Mouse (Mus musculus) megakaryocyte, embryonic 14.5 days (primary cell): ENCODE data around the gene Cep72. TPM values are rescaled to one million over a fixed set of nuclear protein-coding genes. Genes with fewer than 3 reads are reported as not detected.
"Not testable (repeated sequence)": the region's sequence is repeated elsewhere in the genome, so short reads cannot be mapped to it uniquely, and the experiment has no call there.

Source experiments
- H3K27me3 ChIP-seq: replicated peaks from 2 replicates; pipeline ENCODE3; 2012; ENCODE audit warnings: inconsistent platforms
- H3K36me3 ChIP-seq: replicated peaks from 2 replicates; pipeline ENCODE3; 2012; ENCODE audit warnings: low read length, inconsistent platforms, mixed read lengths
- H3K4me1 ChIP-seq: 2 replicates; pipeline ENCODE4 v1.6.1; 2012; ENCODE audit warnings: inconsistent platforms
- H3K4me3 ChIP-seq: replicated peaks from 2 replicates; pipeline ENCODE3; 2012; ENCODE audit warnings: moderate library complexity, mild to moderate bottlenecking, inconsistent platforms
- H3K9me3 ChIP-seq: 2 replicates; pipeline ENCODE4 v1.6.1; 2012; ENCODE audit warnings: inconsistent platforms
- FLI1 ChIP-seq: IDR thresholded peaks from 2 replicates; pipeline ENCODE4 v1.6.1; 2012; ENCODE audit warnings: low read length, inconsistent platforms, mixed read lengths
- GATA1 ChIP-seq: IDR thresholded peaks from 3 replicates; pipeline ENCODE4 v1.6.1; 2012; ENCODE audit warnings: mixed read lengths, low read length, inconsistent platforms, borderline replicate concordance
- polyA plus RNA-seq: library from polyadenylated mRNA; stranded (reverse); fragments of >175 nt; gene quantifications from 2 replicates; pipeline ENCODE4 v1.2.3, GENCODE M21; 2012; ENCODE audit warnings: low replicate concordance; ENCODE audit not compliant: insufficient read depth

The Cep72 gene
- polyA plus RNA-seq, 1 experiment, result 1.7 TPM

DNA sequence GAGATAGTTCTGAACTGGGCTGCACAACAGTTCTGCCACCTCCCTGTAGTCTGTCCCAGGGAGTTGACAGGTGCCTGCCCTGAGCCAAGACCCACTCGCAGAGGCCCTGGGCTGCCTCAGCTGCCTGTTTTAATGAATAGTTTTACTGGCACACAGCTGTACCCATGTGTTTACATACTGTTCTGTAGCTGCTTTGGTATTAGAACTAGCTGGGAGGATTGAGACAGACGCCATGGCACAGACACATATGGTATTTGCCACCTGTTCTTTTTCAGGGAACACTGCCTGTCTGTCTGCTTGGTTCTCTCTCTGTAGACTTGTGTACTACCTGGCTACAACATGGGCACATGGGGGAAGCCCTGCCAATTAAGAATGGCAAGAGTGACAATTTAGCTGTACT, 27.3 kb downstream of the Cep72 start:
- Histone ChIP-seq H3K9me3 (no peaks in the 10 kb centered on the region), H3K36me3 (peaks cover 24% of the 10 kb centered on the region), H3K27me3 (no peaks in the 10 kb centered on the region), H3K4me1 (peaks cover 73% of the 10 kb centered on the region), H3K4me3 (no peak overlapping the region)
- TF ChIP-seq GATA1, result no peak
- no peak for TF ChIP-seq FLI1

DNA sequence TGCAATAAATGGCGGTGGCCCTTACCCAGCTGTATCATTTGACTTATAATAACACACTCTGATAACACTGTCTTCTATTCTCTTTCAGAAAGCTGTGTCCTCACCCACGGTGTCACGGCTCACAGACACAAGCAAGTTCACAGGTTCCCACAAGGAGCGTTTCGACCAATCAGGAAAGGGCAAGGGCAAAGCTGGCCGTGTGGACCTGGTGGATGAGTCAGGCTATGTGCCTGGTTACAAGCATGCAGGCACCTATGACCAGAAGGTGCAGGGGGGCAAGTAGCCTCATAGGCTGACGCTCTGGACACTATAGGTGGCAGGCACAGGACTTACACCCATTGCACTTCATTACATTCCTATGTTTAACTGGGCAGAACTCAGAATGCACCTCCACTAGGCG, 31.0 kb downstream of the Cep72 start:
- no peak overlapping the region for H3K4me3 ChIP-seq

DNA sequence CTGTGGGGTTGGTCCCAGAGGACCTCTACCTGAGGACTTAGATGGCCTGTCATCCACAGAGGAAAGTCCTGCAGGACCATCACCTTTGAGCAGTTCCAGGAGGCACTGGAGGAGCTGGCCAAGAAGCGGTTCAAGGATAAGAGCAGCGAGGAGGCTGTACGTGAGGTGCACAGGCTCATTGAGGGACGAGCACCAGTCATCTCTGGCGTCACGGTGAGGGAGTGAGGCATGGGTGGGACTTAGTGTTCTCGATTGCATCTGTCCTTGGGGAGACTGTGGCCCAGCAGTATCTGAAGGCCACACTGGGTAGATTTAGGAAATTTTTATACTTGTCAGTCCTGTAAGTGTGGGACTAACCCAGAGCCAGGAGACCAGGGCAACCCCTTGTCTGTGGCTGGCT, 31.4 kb downstream of the Cep72 start:
- Histone ChIP-seq H3K4me1 (peaks cover 73% of the 10 kb centered on the region), H3K36me3 (peaks cover under 1% of the 10 kb centered on the region), H3K4me3 (peak overlapping the region; percentile 21), H3K27me3 (no peaks in the 10 kb centered on the region), H3K9me3 (no peaks in the 10 kb centered on the region)
- TF ChIP-seq GATA1 (no peak), FLI1 (no peak)

More for the DNA sequence above, 31.0 kb downstream of the Cep72 start:
- H3K4me1 ChIP-seq, result peaks cover 75% of the 10 kb centered on the region
- H3K9me3 ChIP-seq, result no peaks in the 10 kb centered on the region
- no peaks in the 10 kb centered on the region for H3K27me3 ChIP-seq
- H3K36me3 ChIP-seq, result peaks cover 4% of the 10 kb centered on the region
- no peak for TF ChIP-seq FLI1
- TF ChIP-seq GATA1, result no peak

DNA sequence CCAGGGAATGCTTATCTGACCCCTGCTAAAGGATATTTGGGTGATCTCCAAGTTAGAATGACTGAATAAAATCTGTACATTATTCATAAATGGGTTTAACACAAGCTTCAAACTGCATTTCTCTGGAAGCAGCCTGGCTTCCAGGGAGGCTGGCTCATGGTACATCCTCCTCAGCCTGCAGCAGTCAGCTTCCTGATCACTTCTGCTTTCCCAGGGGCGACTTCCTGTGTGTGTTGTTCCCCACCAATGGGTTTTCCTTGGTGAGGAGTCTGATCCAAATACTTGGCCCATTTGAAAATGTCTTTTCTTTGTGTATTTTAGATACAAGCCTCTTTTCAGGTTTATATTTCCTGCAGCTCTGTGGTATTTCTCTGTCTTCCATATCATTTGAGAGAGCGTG, 33.1 kb downstream of the Cep72 start:
- Histone ChIP-seq H3K9me3 (no peaks in the 10 kb centered on the region), H3K36me3 (no peaks in the 10 kb centered on the region)
- TF ChIP-seq FLI1 (no peak), GATA1 (no peak)

DNA sequence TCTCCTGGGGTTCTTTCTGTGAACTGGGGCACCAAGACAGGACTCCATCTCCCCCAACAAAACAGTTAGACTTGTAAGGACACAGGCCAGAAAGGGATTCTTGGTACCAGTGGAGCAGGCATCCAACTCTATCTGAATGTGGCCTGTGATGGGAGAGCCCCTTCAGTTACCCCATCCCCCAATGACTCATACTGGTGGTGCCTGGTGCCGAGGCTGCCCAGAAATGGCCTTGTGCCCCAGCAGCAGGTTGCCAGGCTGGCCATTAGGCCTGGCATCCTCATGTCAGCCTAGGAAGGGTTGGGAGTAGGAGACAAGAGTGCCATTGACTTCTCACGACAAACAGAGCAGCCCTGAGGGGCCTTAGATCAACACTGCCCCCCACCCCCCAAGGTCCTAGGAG, 34.0 kb downstream of the Cep72 start:
- Histone ChIP-seq H3K4me1 (peaks cover 69% of the 10 kb centered on the region), H3K9me3 (no peaks in the 10 kb centered on the region), H3K27me3 (peaks cover 13% of the 10 kb centered on the region), H3K36me3 (no peaks in the 10 kb centered on the region), H3K4me3 (no peak overlapping the region)
- TF ChIP-seq GATA1, result no peak
- TF ChIP-seq FLI1, result no peak

More for the DNA sequence above, 33.1 kb downstream of the Cep72 start:
- H3K27me3 ChIP-seq, result peaks cover 7% of the 10 kb centered on the region
- H3K4me3 ChIP-seq, result no peak overlapping the region
- peaks cover 64% of the 10 kb centered on the region for H3K4me1 ChIP-seq

DNA sequence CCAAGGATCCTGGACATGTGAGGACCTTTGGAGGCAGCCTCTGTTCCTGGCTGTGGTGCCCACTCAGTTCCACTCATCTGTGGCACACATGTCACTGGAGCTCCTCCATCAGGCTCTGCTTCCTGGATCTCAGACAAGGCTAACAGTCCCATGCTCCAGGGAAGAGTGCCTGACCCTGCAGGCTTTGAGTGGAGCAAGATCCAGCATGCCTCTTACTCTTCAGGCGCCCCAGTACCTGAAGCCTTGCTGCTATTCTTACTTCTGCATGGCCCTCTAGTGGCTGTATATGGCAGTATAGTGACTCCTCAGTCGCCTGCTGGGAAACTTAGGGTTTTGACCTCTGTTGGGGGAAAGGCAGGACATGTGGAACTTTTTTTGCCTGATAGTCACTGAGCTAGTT, 35.9 kb downstream of the Cep72 start:
- Histone ChIP-seq H3K4me1 (peaks cover 69% of the 10 kb centered on the region), H3K9me3 (no peaks in the 10 kb centered on the region), H3K27me3 (peaks cover 29% of the 10 kb centered on the region), H3K4me3 (no peak overlapping the region), H3K36me3 (no peaks in the 10 kb centered on the region)
- TF ChIP-seq FLI1 (no peak), GATA1 (no peak)

DNA sequence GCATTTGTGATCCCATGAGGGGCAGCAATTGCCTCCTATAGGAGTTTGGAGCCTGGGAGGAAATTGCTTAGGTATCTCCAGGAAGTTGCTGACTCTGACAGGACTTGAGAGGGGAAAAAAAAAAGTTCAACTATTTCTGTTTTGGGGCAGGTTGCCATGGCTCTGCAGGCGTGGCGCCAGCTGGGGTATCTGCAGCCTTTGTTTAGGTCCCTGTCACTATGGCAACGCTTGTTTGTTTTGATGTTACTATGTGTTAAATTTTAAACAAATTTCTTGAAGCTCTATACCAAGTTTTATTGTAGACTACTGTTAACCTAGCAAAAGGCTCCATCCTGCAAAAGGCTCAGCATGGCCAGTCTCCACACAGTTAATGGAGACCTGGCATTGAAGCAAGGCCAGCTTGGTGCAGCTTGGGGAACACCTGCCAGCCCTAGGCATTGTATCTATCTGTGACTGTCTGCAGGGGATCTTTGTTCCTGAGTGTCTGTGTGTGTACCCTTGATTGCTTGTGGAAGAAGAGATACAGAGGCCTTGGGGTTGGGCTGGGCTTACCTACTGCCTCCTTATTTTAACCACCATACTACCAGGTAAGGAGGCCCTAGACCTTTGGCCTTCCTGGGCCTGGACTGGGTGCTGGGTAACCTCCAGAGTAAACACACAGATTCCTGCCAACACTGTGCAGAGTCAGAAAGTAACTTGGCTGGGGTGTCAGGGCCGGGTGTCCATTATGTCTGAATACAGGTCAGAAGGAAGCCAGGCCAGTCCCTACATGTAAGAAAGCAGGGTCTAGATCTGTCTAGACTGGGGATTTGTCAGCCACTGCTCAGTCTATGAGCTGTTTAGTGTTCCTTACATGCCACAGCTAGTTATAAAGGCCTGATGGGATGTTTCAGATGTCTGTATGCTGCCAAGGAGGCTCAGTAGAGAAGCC, 36.7 kb downstream of the Cep72 start:
- H3K27me3 ChIP-seq, result peaks cover 37% of the 10 kb centered on the region
- peaks cover 61% of the 10 kb centered on the region for H3K4me1 ChIP-seq
- no peaks in the 10 kb centered on the region for H3K9me3 ChIP-seq
- H3K36me3 ChIP-seq, result no peaks in the 10 kb centered on the region
- no peak overlapping the region for H3K4me3 ChIP-seq
- TF ChIP-seq FLI1, result no peak
- no peak for TF ChIP-seq GATA1

DNA sequence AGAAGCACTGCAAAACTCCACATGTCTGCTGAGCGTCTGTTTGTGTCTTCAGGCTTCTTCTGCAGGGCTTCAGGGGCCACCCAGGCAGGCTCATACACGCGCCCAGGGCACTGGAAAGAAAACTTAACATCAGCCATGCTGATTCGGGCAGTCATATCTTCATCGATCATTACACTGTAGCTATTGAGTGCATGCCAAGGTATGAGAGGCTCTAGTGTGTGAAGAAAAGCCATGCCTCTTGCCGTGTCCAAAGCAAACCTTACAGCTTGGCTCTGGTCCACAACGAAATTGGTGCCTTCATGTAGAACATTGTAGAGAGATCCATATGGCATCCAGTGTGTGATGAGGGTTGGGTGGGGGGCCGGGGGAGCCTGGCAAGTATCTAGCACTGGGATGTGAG, 43.1 kb downstream of the Cep72 start:
- not testable (repeated sequence) for H3K4me3 ChIP-seq, H3K36me3 ChIP-seq, H3K9me3 ChIP-seq
- Histone ChIP-seq H3K27me3 (peaks cover 76% of the 10 kb centered on the region), H3K4me1 (peaks cover 22% of the 10 kb centered on the region)

DNA sequence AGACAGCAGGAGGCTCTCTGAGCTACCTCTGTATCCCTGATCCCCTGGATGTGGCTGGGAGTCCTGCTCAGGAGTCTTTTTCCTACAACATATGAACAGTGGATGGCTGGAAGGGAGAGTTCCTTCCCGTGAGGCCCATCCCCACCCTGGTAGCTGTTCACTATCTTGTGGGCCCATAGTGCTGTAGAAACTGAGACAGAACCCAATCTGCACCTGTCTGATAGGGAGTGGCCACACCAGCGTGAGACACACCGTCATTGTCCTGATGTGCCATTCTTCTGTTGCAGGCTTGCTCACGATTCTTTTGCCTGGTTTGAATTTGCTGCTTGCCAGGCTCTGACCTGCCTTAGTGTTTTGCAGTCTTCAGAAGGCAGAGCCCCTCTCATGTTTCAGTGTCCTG, 44.7 kb downstream of the Cep72 start:
- TF ChIP-seq GATA1 (no peak), FLI1 (no peak)

DNA sequence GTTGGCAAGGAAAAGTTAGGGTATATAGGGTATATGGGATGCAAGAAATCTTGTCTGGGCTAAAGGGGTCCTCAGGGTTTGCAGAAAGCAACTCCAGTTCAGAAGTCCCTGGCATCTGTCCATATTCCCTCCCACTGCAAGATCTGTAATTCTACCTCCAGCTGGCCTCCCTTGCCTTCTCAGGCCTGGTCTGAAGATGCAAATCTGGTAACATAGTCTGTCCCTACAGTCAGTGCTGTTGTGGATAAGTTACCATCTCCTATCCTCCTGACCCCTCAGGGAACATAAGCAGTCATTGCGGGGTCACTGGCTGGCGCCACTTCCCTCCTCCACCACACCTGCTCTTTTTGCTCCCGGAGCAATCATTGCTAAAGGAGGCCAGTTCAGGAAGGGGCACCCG, 46.2 kb downstream of the Cep72 start:
- Histone ChIP-seq H3K27me3 (peaks cover 80% of the 10 kb centered on the region), H3K4me3 (no peak overlapping the region), H3K4me1 (peaks cover 19% of the 10 kb centered on the region), H3K36me3 (no peaks in the 10 kb centered on the region), H3K9me3 (no peaks in the 10 kb centered on the region)
- TF ChIP-seq GATA1 (no peak), FLI1 (no peak)

More for the DNA sequence above, 44.7 kb downstream of the Cep72 start:
- H3K4me3 ChIP-seq, result no peak overlapping the region
- peaks cover 80% of the 10 kb centered on the region for H3K27me3 ChIP-seq
- no peaks in the 10 kb centered on the region for H3K9me3 ChIP-seq
- H3K4me1 ChIP-seq, result peaks cover 16% of the 10 kb centered on the region
- no peaks in the 10 kb centered on the region for H3K36me3 ChIP-seq

DNA sequence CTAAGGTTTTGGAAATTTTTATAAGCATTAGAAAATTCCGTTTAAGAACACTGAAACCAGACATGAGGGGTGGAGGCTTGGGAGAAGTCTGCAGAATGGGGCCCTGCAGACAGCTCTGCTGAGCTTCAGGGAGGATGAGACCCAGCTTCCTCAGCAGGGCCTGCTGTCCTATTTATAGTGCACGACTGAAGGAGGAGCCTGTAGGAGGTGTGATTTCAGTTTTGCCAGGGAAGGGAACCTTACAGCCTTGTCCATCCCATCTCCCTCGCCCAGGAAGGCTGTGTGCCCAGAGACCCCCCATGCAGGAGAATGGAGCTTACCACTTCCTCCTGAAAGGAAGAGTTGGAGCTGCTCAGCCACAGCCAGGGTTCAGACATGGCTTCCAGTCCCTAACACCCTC, 51.4 kb downstream of the Cep72 start:
- Histone ChIP-seq H3K9me3 (no peaks in the 10 kb centered on the region), H3K36me3 (no peaks in the 10 kb centered on the region), H3K4me3 (peak overlapping the region; percentile 50), H3K27me3 (peaks cover 89% of the 10 kb centered on the region), H3K4me1 (peaks cover 38% of the 10 kb centered on the region)
- TF ChIP-seq GATA1 (no peak), FLI1 (no peak)
